13 mouse cellular contexts compared by ENCODE assay signal in genomic region chr16:87132082-87132481, GRCm38 (mm10).
"Had no signal": no experiment of that assay in that cellular context is flagged by ENCODE, and none has a peak within 500 bp of the region (broad histone marks: within the 10 kb centered on the region; RNA-seq: fewer than 3 reads in every experiment).

No protein-coding gene starts in this region.

- H3K4me2 ChIP-seq: hindbrain, embryonic 15.5 days; limb, embryonic 12.5 days; neural tube, embryonic 15.5 days had no signal

- ATAC-seq: intestine, embryonic 16.5 days had no signal

- H3K27me3 ChIP-seq: hindbrain, embryonic 15.5 days; limb, embryonic 12.5 days; neural tube, embryonic 15.5 days had no signal

- H3K36me3 ChIP-seq: hindbrain, embryonic 15.5 days; limb, embryonic 12.5 days; midbrain, embryonic 10.5 days; neural tube, embryonic 15.5 days had no signal

- H3K4me1 ChIP-seq: hindbrain, embryonic 15.5 days; limb, embryonic 12.5 days; midbrain, embryonic 10.5 days; neural tube, embryonic 15.5 days had no signal

- H3K4me3 ChIP-seq: hindbrain, embryonic 15.5 days; limb, embryonic 12.5 days; midbrain, embryonic 10.5 days; myocyte; neural tube, embryonic 15.5 days had no signal

- H3K9me3 ChIP-seq: hindbrain, embryonic 15.5 days; limb, embryonic 12.5 days; midbrain, embryonic 10.5 days; neural tube, embryonic 15.5 days had no signal

- H3K27ac ChIP-seq: hindbrain, embryonic 15.5 days; limb, embryonic 12.5 days; liver, embryonic 14.5 days; midbrain, embryonic 10.5 days; neural tube, embryonic 15.5 days had no signal

- DNase-seq: liver; midbrain, embryonic 14.5 days; right cerebral cortex, adult 18-20 months; right cerebral cortex, postnatal 25 days; thymus, adult 18-20 months; thymus, postnatal 14 days had no signal

- H3K9ac ChIP-seq: hindbrain, embryonic 15.5 days; limb, embryonic 12.5 days; liver, embryonic 14.5 days; neural tube, embryonic 15.5 days had no signal
